Mouse (Mus musculus): ENCODE results near the gene Nudt16l1.

DNA sequence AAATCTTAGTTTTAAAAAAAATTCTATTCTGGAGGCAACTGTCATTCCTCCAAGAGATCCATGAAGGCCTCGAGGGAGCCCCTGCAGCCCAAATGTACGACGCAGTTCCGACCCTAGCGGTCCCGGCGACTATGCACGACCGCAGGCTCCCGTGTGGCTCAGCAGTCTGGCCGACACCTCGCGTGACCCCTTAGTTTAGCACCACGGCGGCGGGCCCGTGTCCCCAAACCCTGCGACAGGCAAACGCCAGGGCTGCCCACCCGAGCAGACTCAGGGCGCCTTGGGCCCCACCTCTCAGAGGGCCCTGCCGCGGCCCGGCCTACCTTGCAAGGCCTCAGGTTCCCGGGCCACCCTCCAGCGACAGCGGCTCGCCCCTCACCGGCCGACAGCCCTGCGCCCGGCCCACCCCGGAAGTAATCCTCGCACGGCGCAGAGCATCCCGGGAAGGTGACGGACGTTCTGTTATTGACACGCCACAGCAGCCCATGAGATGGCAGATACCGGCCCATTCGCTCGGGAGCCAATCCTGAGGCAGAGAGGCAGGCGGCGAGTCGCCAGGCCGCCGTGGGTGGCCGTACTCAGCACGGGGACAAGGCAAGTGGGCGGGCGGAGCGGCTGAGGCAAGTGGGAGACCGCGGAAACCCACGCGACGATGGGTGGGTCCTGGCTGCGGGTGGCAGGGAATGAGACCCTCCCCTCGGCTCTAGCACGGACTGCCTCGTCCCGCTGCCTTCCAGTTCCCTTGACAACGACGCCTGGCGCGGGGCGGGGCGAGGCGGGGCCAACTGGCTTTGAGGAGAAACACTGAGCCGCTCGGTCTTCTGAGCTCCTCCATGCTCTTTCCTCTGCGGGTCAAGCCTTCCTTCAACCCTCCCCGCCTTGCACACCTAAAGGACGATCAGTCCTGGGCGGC lies 25.5 kb downstream of the Nudt16l1 start, which contains the start of gene Anks3:
- TF ChIP-seq HCFC1 (IDR thresholded peaks at IDR 0.05; ENCODE audit: borderline replicate concordance, insufficient read depth, low read length) (no peak), MAFK (IDR thresholded peaks at IDR 0.05; ENCODE audit: insufficient read depth, low read depth, low read length) (no peak), ZNF384 (IDR thresholded peaks at IDR 0.05; ENCODE audit: low read depth, low read length) (no peak)

Data from ES-E14 (cell line).